Mouse (Mus musculus): ENCODE data around the gene Dmrt3. TPM values are rescaled to one million over a fixed set of nuclear protein-coding genes. Genes with fewer than 3 reads are reported as not detected.

Gene Dmrt3
- total and polyA plus RNA-seq, 2 experiments = not detected

- TF ChIP-seq POLR2A (IDR thresholded peaks at IDR 0.05; ENCODE audit: extremely low read depth, insufficient read depth, low read length) = no peak
- TF ChIP-seq CTCF (IDR thresholded peaks at IDR 0.05; ENCODE audit: low read depth, low read length) = no peak
- no peaks in the 10 kb centered on the region for H3K4me1 ChIP-seq (ENCODE audit: control insufficient read depth, insufficient read depth, low read length)
- 16% methylated on average over 13 of the region's 13 CpGs for WGBS
- H3K9ac ChIP-seq (ENCODE audit: low read depth, low read length) = no peak overlapping the region
- no peak overlapping the region for H3K27ac ChIP-seq (replicated peaks; ENCODE audit: insufficient read depth, low read depth, low read length)
- no peak for DNase-seq (ENCODE audit: extremely low read depth, low read depth, low spot score)
- H3K27me3 ChIP-seq (ENCODE audit: control insufficient read depth, insufficient read depth, low read length) = peaks cover 34% of the 10 kb centered on the region
- H3K36me3 ChIP-seq (ENCODE audit: control insufficient read depth, insufficient read depth, low read length) = no peaks in the 10 kb centered on the region
- H3K4me3 ChIP-seq (ENCODE audit: insufficient read depth, low read depth, low read length) = no peak overlapping the region
- H3K79me2 ChIP-seq (ENCODE audit: control insufficient read depth, insufficient read depth, low read length) = no peaks in the 10 kb centered on the region
Measured at GRCm38 (mm10) chr19:25613476-25614300, 3.6 kb downstream of the Dmrt3 start.

- Histone ChIP-seq H3K4me3 (ENCODE audit: insufficient read depth, low read depth, low read length) (no peak overlapping the region), H3K4me1 (ENCODE audit: control insufficient read depth, insufficient read depth, low read length) (no peaks in the 10 kb centered on the region), H3K36me3 (ENCODE audit: control insufficient read depth, insufficient read depth, low read length) (no peaks in the 10 kb centered on the region), H3K9ac (ENCODE audit: low read depth, low read length) (no peak overlapping the region), H3K27me3 (ENCODE audit: control insufficient read depth, insufficient read depth, low read length) (peaks cover 20% of the 10 kb centered on the region), H3K79me2 (ENCODE audit: control insufficient read depth, insufficient read depth, low read length) (no peaks in the 10 kb centered on the region), H3K27ac (replicated peaks; ENCODE audit: insufficient read depth, low read depth, low read length) (no peak overlapping the region)
- TF ChIP-seq CTCF (IDR thresholded peaks at IDR 0.05; ENCODE audit: low read depth, low read length) (no peak), POLR2A (IDR thresholded peaks at IDR 0.05; ENCODE audit: extremely low read depth, insufficient read depth, low read length) (no peak)
- DNase-seq (ENCODE audit: extremely low read depth, low read depth, low spot score) = no peak
- 13% methylated on average over 6 of the region's 6 CpGs for WGBS
Measured at GRCm38 (mm10) chr19:25615889-25616288, 5.8 kb downstream of the Dmrt3 start.

DNA sequence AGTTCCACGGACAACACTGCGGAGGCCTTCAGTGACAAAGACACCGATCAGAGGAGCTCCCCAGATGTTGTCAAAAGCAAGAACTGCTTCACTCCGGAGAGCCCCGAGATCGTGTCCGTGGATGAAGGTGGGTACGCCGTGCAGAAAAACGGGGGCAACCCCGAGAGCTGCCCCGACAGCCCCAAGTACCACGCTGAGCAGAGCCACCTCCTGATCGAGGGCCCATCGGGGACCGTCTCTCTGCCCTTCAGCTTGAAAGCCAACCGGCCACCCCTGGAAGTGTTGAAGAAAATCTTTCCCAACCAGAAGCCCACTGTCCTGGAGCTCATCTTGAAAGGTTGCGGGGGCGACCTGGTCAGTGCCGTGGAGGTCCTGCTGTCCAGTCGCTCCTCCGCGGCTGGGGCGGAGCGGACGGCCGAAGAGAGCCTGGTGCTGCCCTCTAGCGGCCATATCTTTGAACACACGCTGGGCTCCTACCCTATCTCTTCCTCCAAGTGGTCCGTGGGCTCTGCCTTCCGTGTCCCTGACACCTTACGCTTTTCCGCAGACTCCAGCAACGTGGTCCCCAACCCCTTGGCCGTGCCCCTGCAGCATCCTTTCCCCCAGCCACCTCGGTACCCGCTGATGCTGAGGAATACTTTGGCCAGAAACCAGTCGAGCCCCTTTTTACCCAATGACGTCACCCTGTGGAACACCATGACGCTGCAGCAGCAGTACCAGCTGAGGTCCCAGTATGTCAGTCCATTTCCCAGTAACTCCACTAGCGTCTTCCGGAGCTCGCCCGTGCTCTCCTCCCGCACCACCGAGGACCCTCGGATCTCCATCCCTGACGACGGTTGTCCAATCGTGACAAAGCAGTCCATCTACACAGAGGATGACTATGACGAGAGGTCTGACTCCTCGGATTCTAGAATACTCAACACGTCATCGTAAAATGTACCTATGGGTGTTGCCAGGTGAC lies 12.5 kb downstream of the Dmrt3 start:
- DNase-seq (ENCODE audit: extremely low read depth, low read depth, low spot score) = peak; percentile 28

GRCm38 (mm10) chr19:25628490-25628889 lies 18.4 kb downstream of the Dmrt3 start:
- H3K27me3 ChIP-seq (ENCODE audit: control insufficient read depth, insufficient read depth, low read length) = no peaks in the 10 kb centered on the region
- no peaks in the 10 kb centered on the region for H3K36me3 ChIP-seq (ENCODE audit: control insufficient read depth, insufficient read depth, low read length)
- no peak overlapping the region for H3K9ac ChIP-seq (ENCODE audit: low read depth, low read length)
- peak; percentile 51 for DNase-seq (ENCODE audit: extremely low read depth, low read depth, low spot score)
- no peak for TF ChIP-seq POLR2A (IDR thresholded peaks at IDR 0.05; ENCODE audit: extremely low read depth, insufficient read depth, low read length)
- TF ChIP-seq CTCF (IDR thresholded peaks at IDR 0.05; ENCODE audit: low read depth, low read length) = peak; percentile 83
- H3K27ac ChIP-seq (replicated peaks; ENCODE audit: insufficient read depth, low read depth, low read length) = no peak overlapping the region
- WGBS = 14% methylated on average over 9 of the region's 9 CpGs
- no peaks in the 10 kb centered on the region for H3K79me2 ChIP-seq (ENCODE audit: control insufficient read depth, insufficient read depth, low read length)
- no peak overlapping the region for H3K4me3 ChIP-seq (ENCODE audit: insufficient read depth, low read depth, low read length)
- no peaks in the 10 kb centered on the region for H3K4me1 ChIP-seq (ENCODE audit: control insufficient read depth, insufficient read depth, low read length)

More for the DNA sequence above, 12.5 kb downstream of the Dmrt3 start:
- WGBS = 27% methylated on average over 54 of the region's 54 CpGs
- no peaks in the 10 kb centered on the region for H3K36me3 ChIP-seq (ENCODE audit: control insufficient read depth, insufficient read depth, low read length)
- no peaks in the 10 kb centered on the region for H3K27me3 ChIP-seq (ENCODE audit: control insufficient read depth, insufficient read depth, low read length)
- H3K27ac ChIP-seq (replicated peaks; ENCODE audit: insufficient read depth, low read depth, low read length) = no peak overlapping the region
- H3K9ac ChIP-seq (ENCODE audit: low read depth, low read length) = peak overlapping the region; percentile 33; the same call in 1 of the 2 replicates
- H3K4me3 ChIP-seq (ENCODE audit: insufficient read depth, low read depth, low read length) = peak overlapping the region; percentile 25; the same call in 1 of the 2 replicates
- no peaks in the 10 kb centered on the region for H3K79me2 ChIP-seq (ENCODE audit: control insufficient read depth, insufficient read depth, low read length)
- peaks cover 7% of the 10 kb centered on the region for H3K4me1 ChIP-seq (ENCODE audit: control insufficient read depth, insufficient read depth, low read length)
- peak; percentile 84 for TF ChIP-seq CTCF (IDR thresholded peaks at IDR 0.05; ENCODE audit: low read depth, low read length)
- TF ChIP-seq POLR2A (IDR thresholded peaks at IDR 0.05; ENCODE audit: extremely low read depth, insufficient read depth, low read length) = no peak

DNA sequence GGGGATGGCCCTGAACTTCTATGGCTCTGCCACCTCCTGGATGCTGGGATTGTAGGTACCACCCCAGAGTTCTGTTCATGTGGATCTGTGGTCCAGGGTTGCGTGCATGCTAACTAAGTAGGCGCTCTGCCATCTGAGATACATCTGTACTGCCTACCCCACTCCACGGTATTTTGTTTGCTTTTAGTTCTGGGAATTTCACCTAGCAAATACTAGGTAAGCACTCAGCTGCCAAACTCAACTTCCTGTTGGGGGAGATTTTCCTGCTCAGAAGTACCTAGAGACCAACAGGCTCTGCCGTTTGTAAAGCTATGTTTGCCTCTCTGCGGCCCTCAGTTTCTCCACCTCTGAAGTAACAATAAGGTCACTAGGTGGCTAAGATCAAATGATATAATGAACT lies 25.0 kb downstream of the Dmrt3 start:
- no peaks in the 10 kb centered on the region for H3K79me2 ChIP-seq (ENCODE audit: control insufficient read depth, insufficient read depth, low read length)
- no peak for TF ChIP-seq CTCF (IDR thresholded peaks at IDR 0.05; ENCODE audit: low read depth, low read length)
- H3K36me3 ChIP-seq (ENCODE audit: control insufficient read depth, insufficient read depth, low read length) = no peaks in the 10 kb centered on the region
- no peaks in the 10 kb centered on the region for H3K27me3 ChIP-seq (ENCODE audit: control insufficient read depth, insufficient read depth, low read length)
- H3K4me1 ChIP-seq (ENCODE audit: control insufficient read depth, insufficient read depth, low read length) = no peaks in the 10 kb centered on the region
- H3K4me3 ChIP-seq (ENCODE audit: insufficient read depth, low read depth, low read length) = no peak overlapping the region
- no peak overlapping the region for H3K9ac ChIP-seq (ENCODE audit: low read depth, low read length)
- no peak for DNase-seq (ENCODE audit: extremely low read depth, low read depth, low spot score)
- 37% methylated on average over 5 of the region's 5 CpGs for WGBS
- no peak overlapping the region for H3K27ac ChIP-seq (replicated peaks; ENCODE audit: insufficient read depth, low read depth, low read length)
